Mouse (Mus musculus) neural tube, embryonic 15.5 days (tissue): Measurements from ENCODE around the gene Gabpb2. TPM values are rescaled to one million over a fixed set of nuclear protein-coding genes. Genes with fewer than 3 reads are reported as not detected.

ENCODE experiments used
- microRNA-seq: library from miRNA; unstranded; fragments of <30 nt; microRNA quantifications from one replicate; pipeline ENCODE4, GENCODE M21; 2017
- polyA plus RNA-seq: library from polyadenylated mRNA; unstranded; fragments of >200 nt; fragmentation: Nextera tagmentation; extraction: Ambion mirVana; gene quantifications from 2 replicates; pipeline ENCODE4 v1.2.1, GENCODE M21; 2015

Gabpb2 gene
- polyA plus RNA-seq, 1 experiment from 2014 or later, result 2.8 TPM

Small RNAs within 50 kb of the gene (microRNA-seq; reads per million reads assigned to microRNA genes)
- gene Mir8099-1, result not detected

Other genes with a start within 250 kb of the Gabpb2 start
- gene Pi4kb, start 243.2 kb downstream of the Gabpb2 start, polyA plus RNA-seq, result 22.5 and 23.8 TPM in 2 replicates
- 16.6 and 17.7 TPM in 2 replicates for gene Zfp687, start 202.5 kb downstream of the Gabpb2 start, polyA plus RNA-seq
- gene Psmd4, start 175.3 kb downstream of the Gabpb2 start, polyA plus RNA-seq, result 264 and 266 TPM in 2 replicates
- 15.5 and 16.5 TPM in 2 replicates for gene Pip5k1a, start 111.0 kb downstream of the Gabpb2 start, polyA plus RNA-seq
- 142 and 151 TPM in 2 replicates for gene Vps72, start 106.9 kb downstream of the Gabpb2 start, polyA plus RNA-seq
- gene Tmod4, start 93.4 kb downstream of the Gabpb2 start, polyA plus RNA-seq, result 1.3 and 1.5 TPM in 2 replicates
- 86.7 and 88.4 TPM in 2 replicates for gene Scnm1, start 83.9 kb downstream of the Gabpb2 start, polyA plus RNA-seq
- gene Lysmd1, start 83.8 kb downstream of the Gabpb2 start, polyA plus RNA-seq, result 38.1 and 46.0 TPM in 2 replicates
- 3.0 and 5.6 TPM in 2 replicates for gene Tnfaip8l2, start 75.6 kb downstream of the Gabpb2 start, polyA plus RNA-seq
- 17.7 and 24.4 TPM in 2 replicates for gene Sema6c, start 57.5 kb downstream of the Gabpb2 start, polyA plus RNA-seq
- 46.2 and 55.5 TPM in 2 replicates for gene Cdc42se1, start 10.8 kb upstream of the Gabpb2 start, polyA plus RNA-seq
- 250 and 346 TPM in 2 replicates for gene Mllt11, start 14.3 kb upstream of the Gabpb2 start, polyA plus RNA-seq
- 0.13 and 0.18 TPM in 2 replicates for gene Gm128, start 23.7 kb upstream of the Gabpb2 start, polyA plus RNA-seq
- 0.29 TPM in 1 of 2 replicates, not detected in the other for gene Bnipl, start 33.3 kb upstream of the Gabpb2 start, polyA plus RNA-seq
- 37.3 and 37.4 TPM in 2 replicates for gene Mindy1, start 63.4 kb upstream of the Gabpb2 start, polyA plus RNA-seq
- gene Prune1, start 64.2 kb upstream of the Gabpb2 start, polyA plus RNA-seq, result 57.3 and 61.7 TPM in 2 replicates
- 0.40 and 0.41 TPM in 2 replicates for gene Anxa9, start 89.3 kb upstream of the Gabpb2 start, polyA plus RNA-seq
- gene Cers2, start 96.9 kb upstream of the Gabpb2 start, polyA plus RNA-seq, result 93.4 and 102 TPM in 2 replicates
- gene Setdb1, start 139.3 kb upstream of the Gabpb2 start, polyA plus RNA-seq, result 37.6 and 38.3 TPM in 2 replicates
- gene 4930558C23Rik, start 184.9 kb upstream of the Gabpb2 start, polyA plus RNA-seq, result not detected in 2 replicates
- gene Arnt, start 216.5 kb upstream of the Gabpb2 start, polyA plus RNA-seq, result 14.2 and 20.5 TPM in 2 replicates